Mouse (Mus musculus) c-Kit-positive CD71-positive TER-119-positive erythroid progenitor cells, embryonic 14.5 days (primary cell): ENCODE results near the gene Spata25.

Experiments
- DNase-seq: peaks from one replicate; pipeline ENCODE4 v3.0.0-alpha.2; 2013; ENCODE audit warnings: low spot score

Spata25 gene

GRCm38 (mm10) chr2:164779481-164780086 lies 48.8 kb downstream of the Spata25 start, which contains the start of gene Tnnc2:
Gene Tnnc2, minus strand, starts transcription at chr2:164779967.
- DNase-seq: no peak

- no peak for DNase-seq
Measured at GRCm38 (mm10) chr2:164778809-164779208, 49.5 kb downstream of the Spata25 start.

GRCm38 (mm10) chr2:164778015-164778287 lies 50.4 kb downstream of the Spata25 start:
- DNase-seq: no peak

- DNase-seq: no peak
Measured at GRCm38 (mm10) chr2:164777246-164778014, 50.9 kb downstream of the Spata25 start.

GRCm38 (mm10) chr2:164776801-164777200 lies 51.5 kb downstream of the Spata25 start:
- no peak for DNase-seq
